Mouse (Mus musculus): ENCODE measurements around the gene Ets1. TPM values are rescaled to one million over a fixed set of nuclear protein-coding genes. Genes with fewer than 3 reads are reported as not detected.
A peak's percentile ranks its signal among the peaks of the same experiment; 100 is the strongest.

Gene Ets1
- polyA plus RNA-seq, 1 experiment from 2014 or later, result 38.3 TPM

- H3K4me3 ChIP-seq (ENCODE audit: low read depth, low read length), result no peak overlapping the region
- 87% methylated on average over 3 of the region's 3 CpGs for WGBS (ENCODE audit: insufficient replicate concordance)
- peaks cover 3% of the 10 kb centered on the region; the same call in 1 of the 2 replicates for H3K4me1 ChIP-seq (ENCODE audit: control insufficient read depth, insufficient read depth, low read length)
- no peak overlapping the region for H3K9ac ChIP-seq (ENCODE audit: low read depth, low read length)
- no peak overlapping the region for H3K27ac ChIP-seq (ENCODE audit: low read depth, low read length)
- H3K27me3 ChIP-seq (ENCODE audit: control insufficient read depth, insufficient read depth, low read length), result no peaks in the 10 kb centered on the region
- no peak overlapping the region for H3K4me2 ChIP-seq
- H3K9me3 ChIP-seq (replicated peaks; ENCODE audit: control insufficient read depth, low read length), result no peaks in the 10 kb centered on the region
- ATAC-seq (replicated peaks; ENCODE audit: insufficient number of reproducible peaks, low FRiP score, low TSS enrichment), result no peak
- H3K36me3 ChIP-seq (ENCODE audit: control insufficient read depth, insufficient read depth, low read length), result no peaks in the 10 kb centered on the region
Measured at GRCm38 (mm10) chr9:32620446-32620845, 15.6 kb upstream of the Ets1 start.

DNA sequence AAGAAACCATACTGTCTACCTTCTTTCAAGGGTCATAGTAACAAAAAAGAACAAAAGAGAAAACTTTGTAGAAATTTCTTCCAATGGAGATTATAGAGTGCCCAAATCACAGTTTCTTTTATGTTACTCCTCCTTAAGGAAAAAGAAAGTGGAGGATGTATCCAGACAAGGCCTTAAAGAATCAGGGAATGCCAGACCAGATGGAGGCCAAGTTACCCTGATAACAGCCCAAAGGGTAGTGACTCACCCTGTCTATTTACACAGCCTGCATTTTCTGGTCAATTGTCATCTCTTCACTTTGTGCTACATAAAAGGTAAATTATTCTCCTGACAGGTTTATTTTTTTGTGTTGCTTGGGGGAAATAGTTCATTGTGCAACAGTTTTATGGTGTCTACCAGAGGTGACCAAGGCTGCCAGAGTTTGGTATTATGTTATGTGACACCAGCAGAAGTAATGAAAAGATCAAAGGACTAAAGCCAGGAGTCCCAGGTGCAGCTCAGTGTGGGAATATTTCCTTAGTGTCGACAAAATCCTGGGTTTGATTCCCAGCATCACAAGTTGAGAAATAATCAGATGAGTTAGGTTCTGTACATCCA, 6.5 kb upstream of the Ets1 start:
- Histone ChIP-seq H3K9ac (ENCODE audit: low read depth, low read length) (no peak overlapping the region), H3K27me3 (ENCODE audit: control insufficient read depth, insufficient read depth, low read length) (peaks cover 4% of the 10 kb centered on the region; the same call in 1 of the 2 replicates), H3K4me2 (no peak overlapping the region), H3K4me3 (ENCODE audit: low read depth, low read length) (no peak overlapping the region), H3K36me3 (ENCODE audit: control insufficient read depth, insufficient read depth, low read length) (no peaks in the 10 kb centered on the region), H3K4me1 (ENCODE audit: control insufficient read depth, insufficient read depth, low read length) (no peaks in the 10 kb centered on the region), H3K27ac (ENCODE audit: low read depth, low read length) (no peak overlapping the region), H3K9me3 (replicated peaks; ENCODE audit: control insufficient read depth, low read length) (no peaks in the 10 kb centered on the region)
- ATAC-seq (replicated peaks; ENCODE audit: insufficient number of reproducible peaks, low FRiP score, low TSS enrichment), result no peak
- WGBS (ENCODE audit: insufficient replicate concordance), result 49% methylated on average over 1 of the region's 1 CpGs

DNA sequence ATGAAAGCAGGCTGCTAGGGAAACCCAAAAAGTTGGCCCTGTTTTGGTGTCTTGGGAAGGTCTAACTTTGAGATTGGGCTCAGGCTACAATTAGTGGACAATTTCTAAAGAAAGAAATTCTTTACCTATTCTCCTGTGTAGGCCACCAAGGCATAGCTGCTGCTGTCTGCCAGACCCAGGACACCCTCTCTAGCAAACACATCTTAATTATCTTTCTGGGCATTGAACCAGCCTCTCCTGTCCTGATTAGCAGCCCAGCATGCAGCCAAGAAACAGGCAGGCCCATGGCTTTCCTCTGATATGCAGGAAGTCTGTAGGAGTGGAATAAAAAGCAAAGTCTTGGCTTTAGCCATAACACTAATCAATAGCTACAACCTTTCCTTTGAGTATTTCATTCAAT, 4.7 kb upstream of the Ets1 start:
- Histone ChIP-seq H3K4me3 (ENCODE audit: low read depth, low read length) (no peak overlapping the region), H3K27me3 (ENCODE audit: control insufficient read depth, insufficient read depth, low read length) (peaks cover under 1% of the 10 kb centered on the region; the same call in 1 of the 2 replicates), H3K27ac (ENCODE audit: low read depth, low read length) (no peak overlapping the region), H3K9me3 (replicated peaks; ENCODE audit: control insufficient read depth, low read length) (no peaks in the 10 kb centered on the region), H3K36me3 (ENCODE audit: control insufficient read depth, insufficient read depth, low read length) (no peaks in the 10 kb centered on the region), H3K9ac (ENCODE audit: low read depth, low read length) (no peak overlapping the region), H3K4me2 (no peak overlapping the region), H3K4me1 (ENCODE audit: control insufficient read depth, insufficient read depth, low read length) (no peaks in the 10 kb centered on the region; the same call in 1 of the 2 replicates)
- no peak for ATAC-seq (replicated peaks; ENCODE audit: insufficient number of reproducible peaks, low FRiP score, low TSS enrichment)

DNA sequence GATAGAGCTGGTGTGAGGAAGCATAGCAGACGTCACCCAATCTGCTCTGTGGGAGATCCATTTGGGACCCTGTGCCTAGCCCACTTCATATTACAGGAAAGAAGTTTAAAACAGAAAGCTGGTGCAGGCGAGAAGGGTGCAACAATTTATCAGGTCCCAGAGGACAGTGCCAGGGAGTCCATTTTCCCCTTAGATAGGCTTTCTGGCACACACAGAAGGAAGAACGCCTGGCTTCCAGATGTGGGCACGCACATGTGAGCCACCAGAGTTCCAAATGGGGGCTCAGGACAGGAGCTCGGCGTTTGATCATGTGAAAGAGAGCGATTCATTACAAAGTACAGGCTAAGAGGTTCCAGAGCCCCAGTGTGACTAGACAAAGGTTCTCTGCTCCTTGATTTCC, 3.8 kb upstream of the Ets1 start:
- H3K4me1 ChIP-seq (ENCODE audit: control insufficient read depth, insufficient read depth, low read length), result no peaks in the 10 kb centered on the region; the same call in 1 of the 2 replicates
- H3K4me3 ChIP-seq (ENCODE audit: low read depth, low read length), result no peak overlapping the region
- H3K9ac ChIP-seq (ENCODE audit: low read depth, low read length), result no peak overlapping the region
- H3K9me3 ChIP-seq (replicated peaks; ENCODE audit: control insufficient read depth, low read length), result no peaks in the 10 kb centered on the region
- 67% methylated on average over 7 of the region's 7 CpGs for WGBS (ENCODE audit: insufficient replicate concordance)
- H3K36me3 ChIP-seq (ENCODE audit: control insufficient read depth, insufficient read depth, low read length), result no peaks in the 10 kb centered on the region
- H3K27me3 ChIP-seq (ENCODE audit: control insufficient read depth, insufficient read depth, low read length), result no peaks in the 10 kb centered on the region; the same call in 1 of the 2 replicates
- ATAC-seq (replicated peaks; ENCODE audit: insufficient number of reproducible peaks, low FRiP score, low TSS enrichment), result no peak
- no peak overlapping the region for H3K27ac ChIP-seq (ENCODE audit: low read depth, low read length)
- H3K4me2 ChIP-seq, result no peak overlapping the region

- 40% methylated on average over 3 of the region's 3 CpGs for WGBS (ENCODE audit: insufficient replicate concordance)
- no peak for ATAC-seq (replicated peaks; ENCODE audit: insufficient number of reproducible peaks, low FRiP score, low TSS enrichment)
- no peaks in the 10 kb centered on the region for H3K9me3 ChIP-seq (replicated peaks; ENCODE audit: control insufficient read depth, low read length)
- H3K27ac ChIP-seq (ENCODE audit: low read depth, low read length), result no peak overlapping the region
- H3K4me2 ChIP-seq, result no peak overlapping the region
- H3K27me3 ChIP-seq (ENCODE audit: control insufficient read depth, insufficient read depth, low read length), result no peaks in the 10 kb centered on the region
- H3K36me3 ChIP-seq (ENCODE audit: control insufficient read depth, insufficient read depth, low read length), result no peaks in the 10 kb centered on the region
- H3K4me1 ChIP-seq (ENCODE audit: control insufficient read depth, insufficient read depth, low read length), result peaks cover 16% of the 10 kb centered on the region
- no peak overlapping the region for H3K4me3 ChIP-seq (ENCODE audit: low read depth, low read length)
- H3K9ac ChIP-seq (ENCODE audit: low read depth, low read length), result no peak overlapping the region
Measured at GRCm38 (mm10) chr9:32644981-32645380, 9.0 kb downstream of the Ets1 start.

DNA sequence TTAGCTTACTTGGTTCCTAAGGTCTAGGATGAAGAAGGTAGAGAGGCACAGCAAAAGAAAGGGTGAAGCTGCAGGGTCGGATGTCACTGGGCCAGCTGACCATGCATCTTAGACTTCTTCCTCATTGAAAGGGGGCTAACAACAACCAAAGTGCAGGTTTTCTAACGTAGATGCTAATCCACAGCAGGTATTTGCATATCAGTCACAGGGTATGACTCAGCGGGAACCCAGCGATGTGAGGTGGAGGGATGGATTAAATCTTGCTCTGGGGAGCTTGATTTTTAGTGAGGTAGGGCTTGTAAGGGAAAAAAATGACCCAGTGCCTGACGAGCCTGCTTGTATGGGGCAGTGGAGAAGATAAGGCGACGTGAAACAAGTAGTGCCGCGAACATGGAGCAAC, 9.5 kb downstream of the Ets1 start:
- Histone ChIP-seq H3K27me3 (ENCODE audit: control insufficient read depth, insufficient read depth, low read length) (no peaks in the 10 kb centered on the region), H3K4me3 (ENCODE audit: low read depth, low read length) (no peak overlapping the region), H3K9ac (ENCODE audit: low read depth, low read length) (0 out of 2 replicates have a peak overlapping the region, but pooled peaks have one; percentile 11)

DNA sequence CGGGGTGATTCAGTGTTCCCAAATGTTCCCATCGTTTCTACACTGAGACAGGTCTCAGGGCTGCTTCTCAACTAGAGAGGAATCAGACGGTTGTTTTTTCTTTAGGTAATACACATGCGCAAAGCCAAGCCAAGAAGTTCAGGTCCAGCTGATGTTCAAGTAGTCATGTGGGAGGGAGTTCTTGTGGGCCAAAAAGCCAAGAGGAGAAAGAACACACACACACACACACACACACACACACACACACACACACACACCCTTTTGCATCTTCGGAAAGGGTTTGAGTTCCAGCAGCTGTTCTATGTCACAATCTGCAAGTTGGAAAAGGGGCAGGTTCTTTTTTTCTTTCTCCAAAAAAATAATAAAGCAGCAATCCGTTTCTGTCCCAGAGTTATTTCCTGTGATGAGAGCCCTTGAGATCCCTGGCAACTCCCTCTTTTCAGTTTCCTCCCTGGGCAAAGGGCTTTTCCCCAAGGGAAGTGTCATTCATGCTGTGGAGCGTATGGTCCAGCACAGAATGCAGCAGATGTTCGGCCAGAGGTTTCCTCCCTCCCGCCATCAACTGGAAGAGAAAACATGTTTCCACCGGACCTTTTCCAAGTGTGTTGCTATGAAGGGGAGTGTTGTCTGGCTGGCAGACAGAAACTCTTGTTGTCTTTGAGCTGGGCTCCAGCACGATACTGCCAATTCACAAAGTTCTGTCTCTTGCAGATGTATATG, 10.7 kb downstream of the Ets1 start:
- Histone ChIP-seq H3K4me3 (ENCODE audit: low read depth, low read length) (peak overlapping the region; percentile 22), H3K36me3 (ENCODE audit: control insufficient read depth, insufficient read depth, low read length) (no peaks in the 10 kb centered on the region), H3K27me3 (ENCODE audit: control insufficient read depth, insufficient read depth, low read length) (no peaks in the 10 kb centered on the region), H3K9me3 (replicated peaks; ENCODE audit: control insufficient read depth, low read length) (no peaks in the 10 kb centered on the region), H3K9ac (ENCODE audit: low read depth, low read length) (no peak overlapping the region), H3K4me2 (peak overlapping the region; percentile 63), H3K4me1 (ENCODE audit: control insufficient read depth, insufficient read depth, low read length) (peaks cover 16% of the 10 kb centered on the region), H3K27ac (ENCODE audit: low read depth, low read length) (peak overlapping the region; percentile 60)
- 30% methylated on average over 11 of the region's 11 CpGs for WGBS (ENCODE audit: insufficient replicate concordance)
- ATAC-seq (replicated peaks; ENCODE audit: insufficient number of reproducible peaks, low FRiP score, low TSS enrichment), result peak; percentile 14; the same call in 1 of the 2 replicates

More for the DNA sequence above, 9.5 kb downstream of the Ets1 start:
- Histone ChIP-seq H3K9me3 (replicated peaks; ENCODE audit: control insufficient read depth, low read length) (no peaks in the 10 kb centered on the region), H3K4me2 (peak overlapping the region; percentile 63), H3K27ac (ENCODE audit: low read depth, low read length) (no peak overlapping the region), H3K4me1 (ENCODE audit: control insufficient read depth, insufficient read depth, low read length) (peaks cover 16% of the 10 kb centered on the region), H3K36me3 (ENCODE audit: control insufficient read depth, insufficient read depth, low read length) (no peaks in the 10 kb centered on the region)
- 4% methylated on average over 9 of the region's 9 CpGs for WGBS (ENCODE audit: insufficient replicate concordance)
- ATAC-seq (replicated peaks; ENCODE audit: insufficient number of reproducible peaks, low FRiP score, low TSS enrichment), result no peak

DNA sequence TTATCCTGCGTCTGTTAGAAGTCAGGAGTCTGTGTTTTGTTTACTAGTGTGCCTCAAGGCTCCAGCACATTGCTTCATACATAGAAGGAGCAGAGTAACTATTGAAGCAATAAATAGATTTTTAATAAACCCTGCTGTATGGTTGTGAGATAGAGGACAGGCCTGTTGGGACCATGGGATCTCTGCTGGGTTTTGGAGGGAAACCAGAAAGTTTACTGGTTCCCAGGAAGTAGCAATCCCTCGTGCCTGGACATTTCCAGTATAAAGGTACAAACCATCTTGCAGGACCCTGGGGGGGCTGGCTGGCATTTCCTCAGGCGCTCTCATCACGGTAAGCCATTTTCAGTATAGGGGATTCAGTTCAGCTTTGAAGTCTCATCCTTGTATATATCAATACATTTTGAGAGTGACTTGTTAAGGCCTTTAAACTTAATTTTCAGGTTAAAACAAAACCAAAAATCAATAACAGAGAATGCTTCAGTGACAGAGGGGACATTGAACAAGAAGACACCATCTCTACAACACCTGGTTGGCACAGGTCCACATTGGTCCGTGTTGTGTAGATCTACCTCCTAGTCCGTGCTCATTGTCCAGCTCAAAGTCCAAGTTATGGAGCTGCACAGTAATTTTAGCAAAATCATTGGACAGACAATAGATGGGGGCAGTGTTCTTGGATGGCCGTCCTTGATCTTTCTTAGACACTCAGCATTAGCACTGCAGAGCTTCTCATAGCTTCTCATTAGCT, 11.7 kb downstream of the Ets1 start:
- Histone ChIP-seq H3K9me3 (replicated peaks; ENCODE audit: control insufficient read depth, low read length) (no peaks in the 10 kb centered on the region), H3K4me2 (no peak overlapping the region), H3K4me1 (ENCODE audit: control insufficient read depth, insufficient read depth, low read length) (peaks cover 16% of the 10 kb centered on the region), H3K36me3 (ENCODE audit: control insufficient read depth, insufficient read depth, low read length) (no peaks in the 10 kb centered on the region), H3K27ac (ENCODE audit: low read depth, low read length) (peak overlapping the region; percentile 57; the same call in 1 of the 2 replicates), H3K27me3 (ENCODE audit: control insufficient read depth, insufficient read depth, low read length) (no peaks in the 10 kb centered on the region), H3K4me3 (ENCODE audit: low read depth, low read length) (no peak overlapping the region), H3K9ac (ENCODE audit: low read depth, low read length) (no peak overlapping the region)
- ATAC-seq (replicated peaks; ENCODE audit: insufficient number of reproducible peaks, low FRiP score, low TSS enrichment), result no peak
- WGBS (ENCODE audit: insufficient replicate concordance), result 74% methylated on average over 7 of the region's 7 CpGs

All from heart, embryonic 11.5 days (tissue).